In genomic region chr16:20621991-20622685, GRCm38 (mm10) we compare ENCODE assay signal across 8 mouse cellular contexts. TPM values are rescaled to one million over a fixed set of nuclear protein-coding genes. Genes with fewer than 3 reads are reported as not detected.
DNase-seq lines count a peak whose midpoint lies in the region; ATAC-seq lines count a peak whose summit lies in the region.

No protein-coding gene starts in this region.

- H3K4me1 ChIP-seq in embryonic facial prominence, embryonic 10.5 days: peaks cover 37% of the 10 kb centered on the region
- peaks cover 29% of the 10 kb centered on the region for H3K4me1 ChIP-seq in heart, embryonic 12.5 days (replicated peaks)
- peaks cover 32% of the 10 kb centered on the region for H3K4me1 ChIP-seq in kidney, embryonic 15.5 days
- H3K4me1 ChIP-seq in liver, embryonic 16.5 days (ENCODE audit: control insufficient read depth, low read depth, low read length): peaks cover 29% of the 10 kb centered on the region
- H3K4me1 ChIP-seq in neural tube, embryonic 11.5 days (ENCODE audit: control insufficient read depth, insufficient read depth, low read length): peaks cover 11% of the 10 kb centered on the region

- H3K4me2 ChIP-seq in heart, embryonic 12.5 days: peak overlapping the region; percentile 97
- peak overlapping the region; percentile 98 for H3K4me2 ChIP-seq in kidney, embryonic 15.5 days
- peak overlapping the region; percentile 97 for H3K4me2 ChIP-seq in liver, embryonic 16.5 days (ENCODE audit: low read depth, low read length)
- H3K4me2 ChIP-seq in neural tube, embryonic 11.5 days (ENCODE audit: low read depth): peak overlapping the region; percentile 99

- peak; percentile 28 for ATAC-seq in CD4-positive, CD25-positive, alpha-beta regulatory T cell, adult 4 months
- ATAC-seq in heart, embryonic 12.5 days (ENCODE audit: insufficient number of reproducible peaks, low FRiP score): peak; percentile 53
- peak; percentile 20 for ATAC-seq in kidney, embryonic 15.5 days (replicated peaks; ENCODE audit: low FRiP score)
- ATAC-seq in liver, embryonic 16.5 days (ENCODE audit: low read depth): peak; percentile 58
- peak; percentile 33 for ATAC-seq in neural tube, embryonic 11.5 days (ENCODE audit: insufficient read depth, low FRiP score, low TSS enrichment)

- peak overlapping the region; percentile 78 for H3K4me3 ChIP-seq in embryonic facial prominence, embryonic 10.5 days
- peak overlapping the region; percentile 70 for H3K4me3 ChIP-seq in heart, embryonic 12.5 days
- peak overlapping the region; percentile 71 for H3K4me3 ChIP-seq in kidney, embryonic 15.5 days (replicated peaks)
- peak overlapping the region; percentile 72 for H3K4me3 ChIP-seq in liver, embryonic 16.5 days (ENCODE audit: low read depth, low read length)
- peak overlapping the region; percentile 77 for H3K4me3 ChIP-seq in neural tube, embryonic 11.5 days (ENCODE audit: low read depth, low read length)

- peaks cover 12% of the 10 kb centered on the region for H3K36me3 ChIP-seq in embryonic facial prominence, embryonic 10.5 days (replicated peaks)
- no peaks in the 10 kb centered on the region; the same call in 1 of the 2 replicates for H3K36me3 ChIP-seq in heart, embryonic 12.5 days
- peaks cover 8% of the 10 kb centered on the region; the same call in 1 of the 2 replicates for H3K36me3 ChIP-seq in kidney, embryonic 15.5 days
- H3K36me3 ChIP-seq in liver, embryonic 16.5 days (ENCODE audit: control insufficient read depth, insufficient read depth): no peaks in the 10 kb centered on the region
- no peaks in the 10 kb centered on the region for H3K36me3 ChIP-seq in neural tube, embryonic 11.5 days (ENCODE audit: control insufficient read depth, insufficient read depth, low read length)

- under 1% methylated on average over 37 of the region's 37 CpGs for WGBS in embryonic facial prominence, embryonic 10.5 days
- WGBS in heart, embryonic 12.5 days: 0% methylated on average over 34 of the region's 37 CpGs
- WGBS in kidney, embryonic 15.5 days: under 1% methylated on average over 34 of the region's 37 CpGs
- WGBS in liver, embryonic 16.5 days (ENCODE audit: insufficient replicate concordance): under 1% methylated on average over 37 of the region's 37 CpGs
- WGBS in neural tube, embryonic 11.5 days: under 1% methylated on average over 36 of the region's 37 CpGs

- peak overlapping the region; percentile 75 for H3K9ac ChIP-seq in heart, embryonic 12.5 days
- H3K9ac ChIP-seq in kidney, embryonic 15.5 days: peak overlapping the region; percentile 63
- peak overlapping the region; percentile 60 for H3K9ac ChIP-seq in liver, embryonic 16.5 days (ENCODE audit: low read depth, low read length)
- H3K9ac ChIP-seq in neural tube, embryonic 11.5 days (ENCODE audit: low read length): peak overlapping the region; percentile 70

- H3K9me3 ChIP-seq in embryonic facial prominence, embryonic 10.5 days: no peaks in the 10 kb centered on the region
- no peaks in the 10 kb centered on the region for H3K9me3 ChIP-seq in heart, embryonic 12.5 days (replicated peaks)
- H3K9me3 ChIP-seq in kidney, embryonic 15.5 days (replicated peaks): no peaks in the 10 kb centered on the region
- H3K9me3 ChIP-seq in liver, embryonic 16.5 days (replicated peaks; ENCODE audit: control insufficient read depth, low read length): no peaks in the 10 kb centered on the region
- no peaks in the 10 kb centered on the region for H3K9me3 ChIP-seq in neural tube, embryonic 11.5 days (ENCODE audit: control insufficient read depth, low read length)

- peak overlapping the region; percentile 89 for H3K27ac ChIP-seq in embryonic facial prominence, embryonic 10.5 days (replicated peaks)
- no peak overlapping the region; the same call in 1 of the 2 replicates for H3K27ac ChIP-seq in heart, embryonic 12.5 days (ENCODE audit: poor library complexity, severe bottlenecking)
- peak overlapping the region; percentile 56 for H3K27ac ChIP-seq in kidney, embryonic 15.5 days
- no peak overlapping the region for H3K27ac ChIP-seq in liver, embryonic 16.5 days (ENCODE audit: low read length)
- peak overlapping the region; percentile 87 for H3K27ac ChIP-seq in neural tube, embryonic 11.5 days (ENCODE audit: low read depth, low read length)

- peaks cover 47% of the 10 kb centered on the region for H3K27me3 ChIP-seq in embryonic facial prominence, embryonic 10.5 days (replicated peaks; ENCODE audit: low read depth, poor library complexity, severe bottlenecking)
- peaks cover 53% of the 10 kb centered on the region for H3K27me3 ChIP-seq in heart, embryonic 12.5 days (replicated peaks)
- H3K27me3 ChIP-seq in kidney, embryonic 15.5 days: peaks cover 44% of the 10 kb centered on the region
- H3K27me3 ChIP-seq in liver, embryonic 16.5 days (ENCODE audit: control insufficient read depth, insufficient read depth, low read depth, low read length): peaks cover 70% of the 10 kb centered on the region
- H3K27me3 ChIP-seq in neural tube, embryonic 11.5 days (ENCODE audit: control insufficient read depth, insufficient read depth, low read length): no peaks in the 10 kb centered on the region

- peak; percentile 95 for DNase-seq in adrenal gland, adult 2 months
- peak; percentile 81 for DNase-seq in embryonic facial prominence, embryonic 10.5 days (ENCODE audit: low spot score)
- peak; percentile 74 for DNase-seq in neural tube, embryonic 11.5 days (ENCODE audit: low spot score)
- DNase-seq in thymus, postnatal 36 days: peak; percentile 18 to 38

RNA-seq across cellular contexts. Expression of gene Camk2n2, which starts 1.1 kb away (rescaled TPM):
- not detected for polyA plus RNA-seq in CD4-positive, CD25-positive, alpha-beta regulatory T cell, adult 4 months (2017; shearing (Covaris generic))
- total RNA-seq in adrenal gland, adult 2 months (2021): 10 to 100 TPM; 36.8 to 56.4 TPM
- 33.3 and 42.3 TPM in 2 replicates for polyA plus RNA-seq in adrenal gland, adult 2 months (2012; rRNA removed)
- polyA plus RNA-seq in embryonic facial prominence, embryonic 10.5 days (2016; fragmentation: Nextera tagmentation; extraction: Ambion mirVana): 1.4 TPM in 2 replicates
- polyA plus RNA-seq in heart, embryonic 12.5 days (2016; fragmentation: Nextera tagmentation; extraction: Ambion mirVana): 0.43 and 0.58 TPM in 2 replicates
- polyA plus RNA-seq in kidney, embryonic 15.5 days (2015; fragmentation: Nextera tagmentation; extraction: Ambion mirVana): 1.4 and 1.5 TPM in 2 replicates
- polyA plus RNA-seq in liver, embryonic 16.5 days (2015; fragmentation: Nextera tagmentation; extraction: Ambion mirVana): 0.15 and 0.18 TPM in 2 replicates
- 4.1 and 4.4 TPM in 2 replicates for polyA plus RNA-seq in neural tube, embryonic 11.5 days (2014; fragmentation: Nextera tagmentation; extraction: Ambion mirVana)

RNA-seq across cellular contexts. Expression of gene Ece2, which starts 7.5 kb away (rescaled TPM):
- polyA plus RNA-seq in CD4-positive, CD25-positive, alpha-beta regulatory T cell, adult 4 months (2017; shearing (Covaris generic)): not detected
- total RNA-seq in adrenal gland, adult 2 months (2021): 10 to 100 TPM in 1 of 2 experiments, 1 to 10 TPM in 1; 9.3 to 18.8 TPM
- polyA plus RNA-seq in adrenal gland, adult 2 months (2012; rRNA removed): 2.3 and 5.0 TPM in 2 replicates
- polyA plus RNA-seq in embryonic facial prominence, embryonic 10.5 days (2016; fragmentation: Nextera tagmentation; extraction: Ambion mirVana): 3.3 and 4.1 TPM in 2 replicates
- 0.55 and 1.2 TPM in 2 replicates for polyA plus RNA-seq in heart, embryonic 12.5 days (2016; fragmentation: Nextera tagmentation; extraction: Ambion mirVana)
- 4.0 TPM in 2 replicates for polyA plus RNA-seq in kidney, embryonic 15.5 days (2015; fragmentation: Nextera tagmentation; extraction: Ambion mirVana)
- 0.09 and 0.15 TPM in 2 replicates for polyA plus RNA-seq in liver, embryonic 16.5 days (2015; fragmentation: Nextera tagmentation; extraction: Ambion mirVana)
- polyA plus RNA-seq in neural tube, embryonic 11.5 days (2014; fragmentation: Nextera tagmentation; extraction: Ambion mirVana): 2.2 and 4.6 TPM in 2 replicates

RNA-seq across cellular contexts. Expression of gene Alg3, which starts 10.6 kb away (rescaled TPM):
- polyA plus RNA-seq in CD4-positive, CD25-positive, alpha-beta regulatory T cell, adult 4 months (2017; shearing (Covaris generic)): 10 to 100 TPM; 31.9 to 41.6 TPM
- total RNA-seq in adrenal gland, adult 2 months (2021): 10 to 100 TPM; 28.9 to 37.1 TPM
- 32.3 and 47.0 TPM in 2 replicates for polyA plus RNA-seq in adrenal gland, adult 2 months (2012; rRNA removed)
- 53.9 and 59.2 TPM in 2 replicates for polyA plus RNA-seq in embryonic facial prominence, embryonic 10.5 days (2016; fragmentation: Nextera tagmentation; extraction: Ambion mirVana)
- polyA plus RNA-seq in heart, embryonic 12.5 days (2016; fragmentation: Nextera tagmentation; extraction: Ambion mirVana): 31.7 and 32.4 TPM in 2 replicates
- polyA plus RNA-seq in kidney, embryonic 15.5 days (2015; fragmentation: Nextera tagmentation; extraction: Ambion mirVana): 42.6 and 43.8 TPM in 2 replicates
- 17.7 and 18.5 TPM in 2 replicates for polyA plus RNA-seq in liver, embryonic 16.5 days (2015; fragmentation: Nextera tagmentation; extraction: Ambion mirVana)
- 58.6 and 61.3 TPM in 2 replicates for polyA plus RNA-seq in neural tube, embryonic 11.5 days (2014; fragmentation: Nextera tagmentation; extraction: Ambion mirVana)

RNA-seq across cellular contexts. Expression of gene Gm49333, which starts 10.7 kb away (rescaled TPM):
- polyA plus RNA-seq in CD4-positive, CD25-positive, alpha-beta regulatory T cell, adult 4 months (2017; shearing (Covaris generic)): not detected
- not detected for total RNA-seq in adrenal gland, adult 2 months (2021)
- polyA plus RNA-seq in adrenal gland, adult 2 months (2012; rRNA removed): not detected in 2 replicates
- polyA plus RNA-seq in embryonic facial prominence, embryonic 10.5 days (2016; fragmentation: Nextera tagmentation; extraction: Ambion mirVana): 0.49 TPM in 1 of 2 replicates, not detected in the other
- 0.62 TPM in 1 of 2 replicates, not detected in the other for polyA plus RNA-seq in heart, embryonic 12.5 days (2016; fragmentation: Nextera tagmentation; extraction: Ambion mirVana)
- not detected in 2 replicates for polyA plus RNA-seq in kidney, embryonic 15.5 days (2015; fragmentation: Nextera tagmentation; extraction: Ambion mirVana)
- not detected in 2 replicates for polyA plus RNA-seq in liver, embryonic 16.5 days (2015; fragmentation: Nextera tagmentation; extraction: Ambion mirVana)
- polyA plus RNA-seq in neural tube, embryonic 11.5 days (2014; fragmentation: Nextera tagmentation; extraction: Ambion mirVana): not detected in 2 replicates

RNA-seq across cellular contexts. Expression of gene Eef1akmt4, which starts 10.7 kb away (rescaled TPM):
- 10 to 100 TPM; 18.8 to 21.6 TPM for polyA plus RNA-seq in CD4-positive, CD25-positive, alpha-beta regulatory T cell, adult 4 months (2017; shearing (Covaris generic))
- total RNA-seq in adrenal gland, adult 2 months (2021): 1 to 10 TPM; 9.2 to 9.5 TPM
- polyA plus RNA-seq in adrenal gland, adult 2 months (2012; rRNA removed): 9.2 and 10.4 TPM in 2 replicates
- polyA plus RNA-seq in embryonic facial prominence, embryonic 10.5 days (2016; fragmentation: Nextera tagmentation; extraction: Ambion mirVana): 45.0 and 45.8 TPM in 2 replicates
- polyA plus RNA-seq in heart, embryonic 12.5 days (2016; fragmentation: Nextera tagmentation; extraction: Ambion mirVana): 16.3 and 20.1 TPM in 2 replicates
- polyA plus RNA-seq in kidney, embryonic 15.5 days (2015; fragmentation: Nextera tagmentation; extraction: Ambion mirVana): 32.4 TPM in 2 replicates
- 13.0 and 15.0 TPM in 2 replicates for polyA plus RNA-seq in liver, embryonic 16.5 days (2015; fragmentation: Nextera tagmentation; extraction: Ambion mirVana)
- 32.2 and 34.4 TPM in 2 replicates for polyA plus RNA-seq in neural tube, embryonic 11.5 days (2014; fragmentation: Nextera tagmentation; extraction: Ambion mirVana)

Comparison
In these comparisons a context has a peak if more than half of its experiments do, and no peak if none do; other contexts are left out.
1. DNase-seq: peak in every context shown above with its lines; median percentile 95 in adrenal gland, adult 2 months; 81 in embryonic facial prominence, embryonic 10.5 days; 74 in neural tube, embryonic 11.5 days; 28 in thymus, postnatal 36 days.
2. H3K27ac ChIP-seq: peak in embryonic facial prominence, embryonic 10.5 days (single experiment), kidney, embryonic 15.5 days (single experiment) and neural tube, embryonic 11.5 days (single experiment); none in heart, embryonic 12.5 days (single experiment) and liver, embryonic 16.5 days (single experiment).
3. Peak in every context shown above with its lines, with median percentiles within 50 percentile points of each other: ATAC-seq, H3K4me3 ChIP-seq, H3K4me2 ChIP-seq and H3K9ac ChIP-seq.